Mouse (Mus musculus): ENCODE measurements at regions not wholly inside any gene's neighbourhood (a gene's known extent, or its start where the extent isn't known, plus 50 kb on each side); places are given as distances from the start of the nearest gene placed in this dataset.

GRCm38 (mm10) chr16:44674198-44674597 lies 49.9 kb upstream of the Nepro start:
- ATAC-seq (ENCODE audit: poor library complexity, severe bottlenecking), result no peak

GRCm38 (mm10) chr16:44672422-44672819 lies 51.7 kb upstream of the Nepro start:
- no peak for ATAC-seq (ENCODE audit: poor library complexity, severe bottlenecking)

- ATAC-seq (ENCODE audit: poor library complexity, severe bottlenecking), result no peak
Observed at GRCm38 (mm10) chr16:44671551-44672421, 52.3 kb upstream of the Nepro start.

- ATAC-seq (ENCODE audit: poor library complexity, severe bottlenecking), result no peak
Observed at GRCm38 (mm10) chr16:44668061-44668460, 56.0 kb upstream of the Nepro start.

GRCm38 (mm10) chr16:44667118-44667517 lies 57.0 kb upstream of the Nepro start:
- ATAC-seq (ENCODE audit: poor library complexity, severe bottlenecking), result no peak

GRCm38 (mm10) chr16:44666431-44666997 lies 57.6 kb upstream of the Nepro start:
- ATAC-seq (ENCODE audit: poor library complexity, severe bottlenecking), result no peak

GRCm38 (mm10) chr16:44665491-44665931 lies 58.6 kb upstream of the Nepro start:
- ATAC-seq (ENCODE audit: poor library complexity, severe bottlenecking), result no peak

GRCm38 (mm10) chr16:44662966-44663600 lies 61.0 kb upstream of the Nepro start:
- no peak for ATAC-seq (ENCODE audit: poor library complexity, severe bottlenecking)

- ATAC-seq (ENCODE audit: poor library complexity, severe bottlenecking), result no peak
Observed at GRCm38 (mm10) chr16:44660996-44661876, 62.9 kb upstream of the Nepro start.

- no peak for ATAC-seq (ENCODE audit: poor library complexity, severe bottlenecking)
Observed at GRCm38 (mm10) chr16:44658306-44658705, 65.8 kb upstream of the Nepro start.

GRCm38 (mm10) chr16:44656181-44656580 lies 67.9 kb upstream of the Nepro start:
- no peak for ATAC-seq (ENCODE audit: poor library complexity, severe bottlenecking)

- ATAC-seq (ENCODE audit: poor library complexity, severe bottlenecking), result no peak
Observed at GRCm38 (mm10) chr16:44655306-44655705, 68.8 kb upstream of the Nepro start.

- no peak for ATAC-seq (ENCODE audit: poor library complexity, severe bottlenecking)
Observed at GRCm38 (mm10) chr16:44648547-44649223, 75.4 kb upstream of the Nepro start.

GRCm38 (mm10) chr16:44643992-44644391 lies 80.1 kb upstream of the Nepro start:
- ATAC-seq (ENCODE audit: poor library complexity, severe bottlenecking), result no peak

- ATAC-seq (ENCODE audit: poor library complexity, severe bottlenecking), result no peak
Observed at GRCm38 (mm10) chr16:44637100-44637499, 78.4 kb upstream of the Boc start.

- ATAC-seq (ENCODE audit: poor library complexity, severe bottlenecking), result no peak
Observed at GRCm38 (mm10) chr16:44634486-44634885, 75.8 kb upstream of the Boc start.

GRCm38 (mm10) chr16:44633059-44633667 lies 74.5 kb upstream of the Boc start:
- no peak for ATAC-seq (ENCODE audit: poor library complexity, severe bottlenecking)

- no peak for ATAC-seq (ENCODE audit: poor library complexity, severe bottlenecking)
Observed at GRCm38 (mm10) chr16:44632330-44633058, 73.8 kb upstream of the Boc start.

- no peak for ATAC-seq (ENCODE audit: poor library complexity, severe bottlenecking)
Observed at GRCm38 (mm10) chr16:44631357-44632053, 72.8 kb upstream of the Boc start.
